Mouse (Mus musculus) frontal cortex, postnatal 25 days (tissue): Measurements from ENCODE around the gene Ilvbl.
"Not testable (repeated sequence)": the region's sequence is repeated elsewhere in the genome, so short reads cannot be mapped to it uniquely, and the experiment has no call there.

ENCODE experiments used
- DNase-seq, 2 experiments: peaks; one replicate each; pipeline ENCODE4 v3.0.0; 2022; ENCODE audit warnings: low spot score in 2 of 2

Gene Ilvbl

DNA sequence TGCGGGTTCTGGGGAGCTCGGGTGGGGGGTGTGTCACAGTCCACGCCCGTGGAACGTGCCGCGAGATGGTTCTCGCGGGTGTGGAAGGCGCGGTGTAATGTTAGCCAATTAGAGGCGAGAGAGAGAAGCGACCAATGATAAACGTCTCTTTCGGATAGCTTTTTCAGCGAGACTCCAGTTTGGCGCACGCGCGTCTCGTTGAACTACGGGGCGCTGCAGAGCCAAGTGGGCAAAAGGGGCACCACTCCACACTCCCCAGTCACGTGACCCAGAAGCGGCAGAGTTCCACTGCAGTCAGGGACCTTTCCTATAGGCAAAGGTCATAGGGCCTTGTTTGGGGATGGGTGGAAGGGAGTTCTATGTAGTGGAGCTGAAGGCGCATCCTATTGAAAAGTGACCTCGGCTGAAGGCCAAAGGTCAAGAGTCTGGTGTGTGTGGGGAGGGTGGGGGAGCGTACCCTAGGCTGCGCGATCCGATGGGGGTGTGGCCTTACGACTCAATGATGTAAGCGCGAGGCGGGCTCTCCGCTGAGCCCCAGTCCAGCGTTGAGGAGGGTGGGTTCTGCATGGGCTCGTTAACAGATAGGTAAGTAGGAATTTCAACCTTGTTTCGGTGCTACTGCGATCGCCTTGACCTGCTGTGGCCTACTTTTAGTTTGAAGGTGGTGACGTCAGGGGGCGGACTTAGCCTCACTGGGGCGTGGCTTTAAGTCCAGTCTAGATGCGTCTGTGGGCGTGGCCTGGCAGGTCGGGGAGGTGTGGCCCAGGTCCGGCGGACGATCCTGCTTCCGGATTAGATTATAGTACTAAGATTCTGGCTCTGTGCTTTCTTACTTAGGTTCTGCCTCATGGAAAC is at the start of gene Ilvbl:
Ilvbl (plus strand) TSS at position 97 of the 855 bp plus-strand sequence.
- peak; percentile 84 to 89 for DNase-seq

DNA sequence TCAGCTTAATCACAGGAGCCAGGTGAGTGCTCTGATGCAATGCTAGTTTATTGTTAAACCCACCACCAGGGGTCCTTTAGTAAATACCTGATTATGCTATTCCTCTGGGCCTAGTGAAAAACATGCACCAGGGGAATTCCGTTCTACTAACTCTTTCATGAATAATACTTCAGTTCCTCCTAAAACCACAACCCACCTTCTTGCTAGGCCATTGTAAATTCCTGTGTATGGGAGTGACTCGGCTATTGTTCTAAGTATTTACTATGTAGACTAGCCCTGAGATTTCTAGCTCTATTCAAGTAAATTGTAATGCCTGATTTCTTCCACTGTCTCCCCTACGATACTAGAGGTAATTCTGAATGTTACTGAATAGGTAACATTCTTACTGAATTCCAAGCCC is 49.1 kb upstream of the Ilvbl start:
- DNase-seq = not testable (repeated sequence)

DNA sequence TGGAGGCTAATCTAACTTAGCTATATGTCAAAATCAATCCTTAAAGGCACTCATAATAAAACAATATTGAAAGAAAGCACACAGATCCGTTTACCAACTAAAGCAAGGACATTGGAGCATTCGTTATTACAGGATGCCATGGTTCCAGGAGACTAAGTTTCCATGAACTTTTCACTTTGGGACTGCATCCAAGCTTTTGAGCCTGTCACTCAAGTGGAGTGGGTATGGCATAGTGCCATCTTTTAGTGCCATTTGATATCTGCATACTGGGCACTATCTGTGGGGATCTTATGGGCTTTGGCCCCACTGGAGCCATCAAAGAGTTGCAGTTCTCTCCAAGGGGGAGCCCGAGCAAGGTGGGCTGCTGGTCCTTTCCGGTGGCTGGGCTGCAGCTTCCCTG is 48.6 kb upstream of the Ilvbl start:
- no peak for DNase-seq

DNA sequence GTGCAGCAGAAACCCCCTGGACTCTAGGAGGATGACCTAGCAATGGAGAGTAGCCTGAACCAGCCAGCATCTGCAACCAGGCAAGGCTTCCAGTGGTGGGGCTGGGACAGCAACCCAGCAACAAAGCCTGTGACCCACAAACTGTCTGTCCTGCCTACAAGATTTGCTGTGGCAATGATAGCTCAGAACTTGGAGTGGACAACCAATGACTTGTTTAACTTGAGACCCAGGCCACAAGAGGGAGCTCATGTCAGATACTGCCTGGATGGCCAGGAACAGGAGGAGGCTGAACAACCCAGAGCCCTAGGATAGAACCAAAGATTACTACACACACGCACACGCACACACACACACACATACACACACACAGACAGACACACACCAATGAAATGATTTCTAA is 33.2 kb upstream of the Ilvbl start:
- DNase-seq = no peak

- no peak for DNase-seq
Measured at GRCm38 (mm10) chr10:78565070-78565469, 9.1 kb upstream of the Ilvbl start.

- DNase-seq = no peak
Measured at GRCm38 (mm10) chr10:78569191-78569590, 5.0 kb upstream of the Ilvbl start.

DNA sequence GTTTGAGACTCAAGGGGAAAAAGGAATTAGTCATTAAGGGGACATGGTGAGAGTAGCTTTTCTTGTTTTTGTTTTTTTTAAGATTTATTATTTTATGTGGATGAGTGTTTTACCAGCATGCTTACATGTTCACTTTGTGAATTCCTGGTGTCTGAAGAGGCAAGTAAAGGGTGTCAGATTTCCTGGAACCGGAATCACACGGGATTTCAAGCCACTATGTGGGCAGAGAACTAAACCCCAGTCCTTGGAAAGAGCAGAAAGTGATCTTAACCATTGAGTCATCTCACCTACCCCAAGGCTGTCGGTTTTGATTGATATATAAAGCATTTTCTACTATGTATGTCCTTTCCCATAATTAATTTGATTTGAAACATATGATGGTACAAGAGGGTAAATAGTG is 4.5 kb upstream of the Ilvbl start:
- DNase-seq = no peak

GRCm38 (mm10) chr10:78570416-78570815 is 3.7 kb upstream of the Ilvbl start:
- no peak for DNase-seq

GRCm38 (mm10) chr10:78570897-78571296 is 3.2 kb upstream of the Ilvbl start:
- no peak for DNase-seq

DNA sequence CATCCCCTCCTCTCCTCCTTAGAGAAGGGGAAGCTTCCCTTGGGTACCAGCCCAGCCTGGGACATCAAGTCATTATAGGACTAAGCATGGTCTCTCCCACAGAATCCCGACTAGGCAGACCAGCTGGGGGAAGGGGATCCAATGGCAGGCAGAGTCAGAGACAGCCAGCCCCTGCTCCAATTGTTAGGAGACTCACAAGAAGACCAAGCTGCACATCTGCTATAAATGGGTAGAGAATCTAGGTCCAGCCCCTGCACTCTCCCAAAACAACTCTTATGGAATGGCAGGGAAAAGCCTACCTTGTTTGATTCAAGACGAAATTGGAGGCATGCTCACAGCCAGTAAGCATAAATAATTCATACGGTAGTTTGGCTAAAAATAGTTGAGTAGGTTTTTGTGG is 920 bp upstream of the Ilvbl start:
- no peak for DNase-seq

- no peak for DNase-seq
Measured at GRCm38 (mm10) chr10:78575105-78575632, 1.0 kb downstream of the Ilvbl start.

- no peak for DNase-seq
Measured at GRCm38 (mm10) chr10:78575690-78576089, 1.5 kb downstream of the Ilvbl start.

- no peak for DNase-seq
Measured at GRCm38 (mm10) chr10:78576435-78577184, 2.5 kb downstream of the Ilvbl start.

DNA sequence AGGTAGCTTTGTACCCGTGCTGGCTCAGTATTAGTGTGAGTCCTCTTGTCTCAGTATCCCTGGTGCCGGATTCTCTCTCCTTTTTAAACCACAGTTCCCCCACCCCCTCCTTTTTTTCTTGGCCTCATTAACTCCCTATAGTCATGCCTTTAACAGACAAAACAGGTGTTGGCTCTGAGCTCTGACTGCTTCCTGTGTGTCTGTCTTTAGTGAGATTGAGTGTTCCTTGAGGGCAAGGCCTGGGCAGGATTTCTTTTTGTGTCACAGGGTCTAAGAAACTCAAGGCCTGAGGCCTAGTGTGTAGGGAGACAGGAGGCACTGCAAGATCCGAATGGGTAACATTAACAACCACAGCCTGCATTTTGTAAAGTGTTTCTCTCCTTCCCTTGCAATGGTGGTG is 4.1 kb downstream of the Ilvbl start:
- no peak for DNase-seq

GRCm38 (mm10) chr10:78581121-78581520 is 7.0 kb downstream of the Ilvbl start:
- DNase-seq = no peak

- DNase-seq = no peak
Measured at GRCm38 (mm10) chr10:78583347-78583746, 9.2 kb downstream of the Ilvbl start.

GRCm38 (mm10) chr10:78583939-78584338 is 9.8 kb downstream of the Ilvbl start:
- DNase-seq = no peak

GRCm38 (mm10) chr10:78584996-78585395 is 10.8 kb downstream of the Ilvbl start:
- no peak for DNase-seq

DNA sequence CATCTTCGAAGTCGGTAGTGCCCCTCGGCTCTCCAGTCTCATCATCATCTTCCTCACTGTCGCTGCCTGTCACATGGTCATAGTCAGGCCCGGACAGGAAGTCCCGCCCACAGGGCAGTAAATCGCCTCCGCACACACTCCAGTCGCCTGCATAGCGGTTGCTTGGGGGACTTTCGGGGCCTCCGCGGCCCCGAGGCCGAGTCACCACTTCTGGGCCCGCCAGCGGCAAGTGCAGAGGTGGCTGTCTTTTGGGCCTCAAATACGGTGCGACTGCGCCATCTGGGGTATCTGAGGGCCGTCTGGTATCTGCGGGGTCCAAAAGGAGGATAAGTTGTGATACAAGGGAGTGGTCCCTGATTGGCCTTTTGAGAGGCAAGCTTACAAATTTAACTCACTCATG is 11.5 kb downstream of the Ilvbl start:
- no peak for DNase-seq

GRCm38 (mm10) chr10:78586026-78586425 is 11.9 kb downstream of the Ilvbl start:
- no peak for DNase-seq

GRCm38 (mm10) chr10:78589291-78589690 is 15.1 kb downstream of the Ilvbl start:
- DNase-seq = no peak

- no peak for DNase-seq
Measured at GRCm38 (mm10) chr10:78589901-78590300, 15.8 kb downstream of the Ilvbl start.

DNA sequence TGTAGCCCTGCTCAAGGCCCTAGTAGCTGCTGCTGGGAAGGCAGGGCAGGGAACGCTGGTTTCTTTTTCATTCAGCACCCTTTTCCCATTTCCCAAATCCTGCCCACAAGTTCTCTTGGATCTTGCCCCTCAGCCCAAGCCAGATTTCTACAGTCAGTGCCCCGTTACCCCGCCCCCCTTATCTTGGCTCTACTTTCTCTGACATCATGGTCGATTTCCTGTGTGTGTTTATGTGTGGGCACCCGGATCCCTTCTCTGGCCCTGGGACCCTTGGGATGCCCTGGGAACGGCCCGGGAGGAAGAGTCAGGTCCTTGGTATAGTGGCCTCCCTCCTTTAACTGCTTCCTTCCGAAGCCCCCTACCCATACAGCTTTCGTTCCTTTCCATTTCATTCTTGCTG is 16.6 kb downstream of the Ilvbl start:
- no peak for DNase-seq
